Mouse (Mus musculus) heart, embryonic 15.5 days (tissue): ENCODE measurements around the gene Emx1. TPM values are rescaled to one million over a fixed set of nuclear protein-coding genes. Genes with fewer than 3 reads are reported as not detected.

Experiments used
- ATAC-seq: fragments of 200-750 bp; cut with Nextera tagmentation; replicated peaks from 2 replicates; pipeline ENCODE4 v1.8.0; 2017; ENCODE audit warnings: low read depth, moderate TSS enrichment; ENCODE audit not compliant: insufficient number of reproducible peaks, insufficient read depth, low FRiP score
- H3K27ac ChIP-seq: fragments of 300-500 bp; sonication (generic); 2 replicates; pipeline ENCODE4 v1.5.1; 2015; ENCODE audit warnings: mild to moderate bottlenecking, inconsistent platforms
- H3K27me3 ChIP-seq: fragments of 300-500 bp; sonication (generic); 2 replicates; pipeline ENCODE4 v1.6.1; 2015; ENCODE audit warnings: inconsistent platforms
- H3K36me3 ChIP-seq: fragments of 300-500 bp; sonication (generic); 2 replicates; pipeline ENCODE4 v1.6.1; 2015; ENCODE audit warnings: mild to moderate bottlenecking, inconsistent platforms
- H3K4me1 ChIP-seq: fragments of 300-500 bp; sonication (generic); replicated peaks from 2 replicates; pipeline ENCODE4 v1.6.1; 2015; ENCODE audit warnings: inconsistent platforms
- H3K4me2 ChIP-seq: fragments of 300-500 bp; sonication (generic); 2 replicates; pipeline ENCODE4 v1.6.1; 2015; ENCODE audit warnings: inconsistent platforms, mild to moderate bottlenecking, moderate library complexity
- H3K4me3 ChIP-seq: fragments of 300-500 bp; sonication (generic); 2 replicates; pipeline ENCODE4 v1.5.1; 2015; ENCODE audit warnings: mild to moderate bottlenecking, inconsistent platforms
- H3K9ac ChIP-seq: fragments of 300-500 bp; sonication (generic); 2 replicates; pipeline ENCODE4 v1.6.1; 2015; ENCODE audit warnings: mild to moderate bottlenecking, inconsistent platforms
- H3K9me3 ChIP-seq: fragments of 300-500 bp; sonication (generic); replicated peaks from 2 replicates; pipeline ENCODE4 v1.6.1; 2016; ENCODE audit warnings: inconsistent platforms
- WGBS: fragments of 180-500 bp; shearing (Covaris S2); methylation state at CpG from one replicate; pipeline ENCODE4 v1.1.7; 2015; ENCODE audit warnings: mixed read lengths; 5-methylcytosine and 5-hydroxymethylcytosine counted together
- polyA plus RNA-seq: library from polyadenylated mRNA; unstranded; fragments of >200 nt; fragmentation: Nextera tagmentation; extraction: Ambion mirVana; gene quantifications from 2 replicates; pipeline ENCODE4 v1.2.1, GENCODE M21; 2015

Gene Emx1
- polyA plus RNA-seq, 1 experiment from 2014 or later = not detected

DNA sequence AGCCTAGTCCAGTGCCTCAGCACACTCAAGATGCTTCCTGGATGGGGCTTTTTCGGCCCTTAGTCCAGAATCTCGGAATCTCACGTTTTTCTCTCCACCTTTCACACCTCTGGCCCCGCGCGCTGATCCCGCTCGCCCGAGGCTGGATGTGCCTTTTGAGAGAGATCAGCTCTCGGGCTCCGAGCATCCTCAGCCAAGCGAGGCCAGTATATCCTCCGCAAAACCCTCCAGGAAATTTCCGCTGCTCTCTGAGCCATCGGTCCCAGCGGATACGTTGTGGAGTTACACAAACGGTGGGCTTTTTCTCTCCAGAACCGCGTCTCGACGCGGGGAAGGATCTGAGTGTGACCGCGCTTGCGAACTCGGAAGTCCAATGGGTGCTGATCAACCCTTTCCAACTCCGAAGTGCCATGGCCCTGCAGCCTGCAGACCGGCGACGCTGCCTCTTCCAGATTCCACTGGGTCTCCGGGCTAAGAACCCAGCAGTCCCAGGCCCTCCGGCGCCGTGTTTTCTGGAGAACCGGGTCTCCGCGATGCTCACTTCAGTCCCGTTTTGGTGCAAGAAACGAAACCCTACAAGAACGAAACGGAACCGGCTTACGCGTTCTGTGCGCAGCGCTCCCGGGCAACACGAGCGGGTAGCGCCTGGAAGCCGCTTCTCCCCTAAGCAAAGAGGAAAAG lies 2.8 kb downstream of the Emx1 start:
- H3K36me3 ChIP-seq = no peaks in the 10 kb centered on the region

DNA sequence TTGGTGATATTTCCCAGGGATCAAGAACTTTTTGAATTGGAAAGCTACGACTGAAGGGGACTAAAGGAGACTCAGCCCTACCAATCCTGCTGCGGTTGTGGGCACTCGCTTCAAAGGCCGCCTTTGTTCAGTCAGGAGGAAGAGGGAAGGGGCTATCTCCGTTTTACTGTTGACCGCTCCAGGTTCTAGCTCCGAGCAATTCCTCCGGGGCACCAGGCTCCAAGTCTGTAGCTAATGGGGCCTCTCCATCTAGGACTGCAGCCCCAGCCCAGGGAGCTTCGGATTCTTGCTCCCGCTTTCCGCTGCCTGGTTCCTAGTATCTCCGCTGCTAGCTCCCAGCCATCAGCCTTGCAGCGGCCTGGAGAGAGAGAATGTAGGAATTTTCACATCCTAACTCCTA lies 3.4 kb downstream of the Emx1 start:
- H3K4me2 ChIP-seq = peak overlapping the region; percentile 67
- no peaks in the 10 kb centered on the region for H3K9me3 ChIP-seq
- H3K27me3 ChIP-seq = peaks cover 94% of the 10 kb centered on the region
- peaks cover 42% of the 10 kb centered on the region for H3K4me1 ChIP-seq
- no peak overlapping the region for H3K9ac ChIP-seq
- H3K27ac ChIP-seq = no peak overlapping the region
- peak overlapping the region; percentile 47 for H3K4me3 ChIP-seq
- no peak for ATAC-seq
- WGBS = 3% methylated on average over 13 of the region's 13 CpGs
- no peaks in the 10 kb centered on the region for H3K36me3 ChIP-seq

More for the DNA sequence above, 2.8 kb downstream of the Emx1 start:
- ATAC-seq = no peak
- H3K27ac ChIP-seq = no peak overlapping the region
- peaks cover 97% of the 10 kb centered on the region for H3K27me3 ChIP-seq
- H3K4me2 ChIP-seq = peak overlapping the region; percentile 67
- no peak overlapping the region for H3K9ac ChIP-seq
- WGBS = under 1% methylated on average over 52 of the region's 52 CpGs
- peaks cover 42% of the 10 kb centered on the region for H3K4me1 ChIP-seq
- peak overlapping the region; percentile 47 for H3K4me3 ChIP-seq
- H3K9me3 ChIP-seq = no peaks in the 10 kb centered on the region

DNA sequence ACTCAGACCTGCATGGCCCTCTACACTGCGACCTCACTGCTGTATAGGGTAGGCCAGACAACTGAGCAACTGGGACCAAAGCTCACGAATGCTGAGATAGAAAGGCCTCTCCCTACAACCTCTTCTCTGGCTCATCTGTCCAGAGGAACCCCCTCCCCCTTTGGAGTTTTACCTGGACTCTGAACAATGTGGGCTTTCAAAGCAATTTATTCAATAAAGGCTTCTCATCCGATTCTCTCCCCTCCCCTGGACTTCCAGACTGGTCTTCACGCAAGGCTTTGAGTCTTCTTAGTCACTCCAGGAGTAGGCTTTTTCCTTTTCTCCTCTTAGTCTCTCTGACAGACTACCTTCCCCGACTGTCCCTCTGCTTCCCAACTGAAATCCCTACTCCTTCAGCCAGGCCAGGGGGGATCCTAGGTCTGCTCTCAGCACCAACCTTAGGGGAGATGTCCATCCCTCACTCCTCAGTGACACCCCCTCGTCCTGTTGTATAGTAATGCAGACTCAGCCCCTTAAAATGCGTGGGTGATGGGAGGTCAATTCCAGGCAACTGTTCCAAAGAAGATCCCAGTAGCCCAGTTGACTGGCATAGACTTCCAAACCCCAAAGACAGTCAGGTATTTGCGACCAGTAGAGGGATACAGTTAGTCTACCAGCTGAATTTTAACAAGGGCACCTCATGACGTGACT lies 4.7 kb downstream of the Emx1 start:
- Histone ChIP-seq H3K4me1 (peaks cover 34% of the 10 kb centered on the region), H3K27me3 (peaks cover 93% of the 10 kb centered on the region), H3K4me3 (no peak overlapping the region), H3K27ac (no peak overlapping the region), H3K36me3 (no peaks in the 10 kb centered on the region), H3K9ac (no peak overlapping the region), H3K9me3 (no peaks in the 10 kb centered on the region), H3K4me2 (no peak overlapping the region)
- WGBS = 24% methylated on average over 9 of the region's 9 CpGs
- ATAC-seq = no peak

DNA sequence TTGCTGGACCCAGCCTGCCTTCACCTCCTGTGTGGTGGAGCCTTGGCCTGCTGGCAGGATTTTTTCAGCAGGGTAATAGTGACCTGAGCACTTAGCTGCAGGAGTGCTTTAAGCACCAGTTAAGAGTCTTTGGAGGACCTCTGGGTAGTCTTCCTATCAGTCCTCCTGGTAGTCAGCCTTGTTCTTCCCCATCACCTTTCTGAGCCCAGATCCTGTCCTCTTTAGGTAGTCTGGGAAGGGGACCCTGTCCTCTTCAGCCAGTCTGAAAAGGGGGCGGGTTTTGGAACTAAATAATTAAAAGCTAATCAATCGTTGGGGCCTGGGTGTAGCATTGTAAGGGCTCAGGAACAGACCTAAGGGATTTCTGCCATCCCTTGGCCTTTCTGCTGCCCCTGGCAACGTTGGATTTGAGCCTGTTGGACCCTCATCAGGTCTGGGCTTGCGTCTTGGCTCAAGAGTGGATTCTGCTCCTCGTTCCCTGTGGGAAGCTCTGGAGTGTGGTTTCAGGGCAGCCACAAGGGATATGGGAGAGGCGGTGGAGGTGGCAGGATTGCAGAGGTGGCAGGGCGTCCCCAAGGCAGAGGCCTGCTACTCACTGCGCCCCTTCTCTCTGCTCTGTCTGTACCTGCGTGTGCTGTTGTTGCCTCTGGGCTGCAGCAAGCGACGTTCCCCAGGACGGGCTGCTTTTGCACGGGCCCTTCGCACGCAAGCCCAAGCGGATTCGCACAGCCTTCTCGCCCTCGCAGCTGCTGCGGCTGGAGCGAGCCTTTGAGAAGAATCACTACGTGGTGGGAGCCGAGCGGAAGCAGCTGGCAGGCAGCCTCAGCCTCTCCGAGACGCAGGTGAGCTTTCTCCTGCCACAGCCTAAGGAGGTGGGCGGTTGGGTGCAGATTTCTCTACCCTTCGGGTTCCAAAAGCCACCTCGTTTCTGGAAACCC lies 6.4 kb downstream of the Emx1 start:
- H3K27me3 ChIP-seq = peaks cover 90% of the 10 kb centered on the region
- 15% methylated on average over 29 of the region's 29 CpGs for WGBS
- no peaks in the 10 kb centered on the region for H3K9me3 ChIP-seq
- H3K4me3 ChIP-seq = no peak overlapping the region
- no peaks in the 10 kb centered on the region for H3K36me3 ChIP-seq
- no peak overlapping the region for H3K9ac ChIP-seq
- H3K27ac ChIP-seq = no peak overlapping the region
- no peak for ATAC-seq
- no peak overlapping the region for H3K4me2 ChIP-seq
- peaks cover 16% of the 10 kb centered on the region for H3K4me1 ChIP-seq

DNA sequence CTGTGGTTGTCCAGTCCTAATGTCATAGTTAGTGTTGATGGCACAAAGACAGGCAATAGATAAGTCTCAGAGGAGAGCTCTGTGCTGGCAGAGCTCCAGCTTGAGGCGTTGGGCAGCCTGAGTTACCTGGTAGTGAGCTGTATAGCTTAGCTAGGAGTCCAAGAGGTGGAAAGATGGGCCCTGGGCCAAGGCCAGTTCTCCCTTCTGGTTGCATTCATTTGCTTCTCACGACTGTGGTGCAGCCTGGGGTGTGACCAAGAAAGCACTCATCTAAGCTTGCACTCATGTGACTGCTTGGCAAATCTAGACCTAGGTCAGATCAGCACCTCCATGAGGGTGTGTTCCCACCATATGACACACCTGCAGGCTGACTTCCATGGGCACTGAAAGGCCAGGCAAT lies 10.7 kb downstream of the Emx1 start:
- no peaks in the 10 kb centered on the region for H3K36me3 ChIP-seq
- WGBS = 27% methylated on average over 2 of the region's 2 CpGs
- no peak overlapping the region for H3K4me3 ChIP-seq
- H3K27ac ChIP-seq = no peak overlapping the region
- H3K4me2 ChIP-seq = no peak overlapping the region
- no peak overlapping the region for H3K9ac ChIP-seq
- H3K4me1 ChIP-seq = 0 out of 2 replicates have a peak, but pooled peaks cover 3% of the 10 kb centered on the region
- H3K27me3 ChIP-seq = peaks cover 73% of the 10 kb centered on the region
- H3K9me3 ChIP-seq = no peaks in the 10 kb centered on the region
- no peak for ATAC-seq

DNA sequence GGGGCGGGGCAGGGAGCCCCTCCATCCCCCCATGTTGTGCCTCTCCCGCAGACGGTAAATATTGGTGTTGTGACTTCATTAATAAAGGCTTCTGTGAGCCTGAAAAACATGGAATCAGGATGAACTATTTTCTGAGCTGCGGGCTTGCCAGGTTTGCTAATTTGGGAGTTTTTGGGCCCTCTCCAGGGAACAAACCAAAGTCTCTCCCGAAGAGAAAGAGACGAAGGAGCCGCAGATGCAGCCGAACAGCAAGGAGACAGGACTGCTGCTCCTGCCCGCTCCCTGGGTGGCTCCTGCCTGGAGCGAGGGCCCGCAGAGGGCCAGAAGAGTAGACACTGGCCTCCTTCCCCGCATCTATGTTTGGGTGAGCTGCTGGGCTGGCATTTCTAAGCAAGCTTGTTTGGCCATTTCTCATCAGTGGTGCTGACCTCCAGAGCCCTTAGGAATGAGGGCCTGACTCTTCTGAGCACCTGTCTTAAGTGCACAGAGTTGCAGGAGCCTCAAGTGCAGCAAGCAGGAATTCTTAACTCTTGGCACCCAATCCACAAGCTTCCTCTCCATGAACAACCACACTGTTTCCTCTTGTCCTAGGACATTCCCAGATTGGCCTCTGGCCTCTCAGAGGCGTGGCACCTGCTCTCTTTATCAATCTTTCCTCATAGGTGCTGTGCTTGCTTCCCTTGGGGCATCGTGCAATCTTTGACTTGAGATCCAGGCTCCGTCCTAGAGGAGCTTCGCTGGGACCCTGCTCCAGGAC lies 19.1 kb downstream of the Emx1 start:
- Histone ChIP-seq H3K27ac (no peak overlapping the region), H3K4me2 (no peak overlapping the region), H3K9ac (no peak overlapping the region), H3K36me3 (no peaks in the 10 kb centered on the region), H3K9me3 (no peaks in the 10 kb centered on the region), H3K4me3 (no peak overlapping the region), H3K27me3 (peaks cover 55% of the 10 kb centered on the region), H3K4me1 (0 out of 2 replicates have a peak, but pooled peaks cover 5% of the 10 kb centered on the region)
- ATAC-seq = no peak
- WGBS = 39% methylated on average over 16 of the region's 16 CpGs

DNA sequence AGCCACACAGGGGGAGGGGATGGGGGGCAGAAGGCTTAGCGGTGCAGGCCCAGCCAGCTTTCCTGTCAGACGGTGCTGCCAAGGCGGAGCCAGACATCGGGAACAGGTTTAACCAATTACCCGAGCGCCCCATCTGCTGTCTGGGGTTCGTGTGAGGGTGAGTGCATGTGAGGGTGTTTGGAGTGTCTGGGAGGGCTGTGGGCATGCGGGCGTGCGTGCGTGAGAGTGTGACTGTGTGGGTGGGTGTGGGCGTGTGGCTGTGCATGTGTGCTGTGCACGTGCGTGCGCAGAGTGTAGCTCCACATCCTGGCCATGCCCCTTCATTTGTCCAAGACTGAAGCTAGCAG lies 19.7 kb downstream of the Emx1 start:
- no peaks in the 10 kb centered on the region for H3K36me3 ChIP-seq
- H3K9ac ChIP-seq = no peak overlapping the region
- no peak overlapping the region for H3K4me2 ChIP-seq
- no peak overlapping the region for H3K27ac ChIP-seq
- ATAC-seq = no peak
- H3K4me3 ChIP-seq = no peak overlapping the region
- H3K9me3 ChIP-seq = no peaks in the 10 kb centered on the region
- 0 out of 2 replicates have a peak, but pooled peaks cover 5% of the 10 kb centered on the region for H3K4me1 ChIP-seq
- WGBS = 48% methylated on average over 15 of the region's 15 CpGs
- H3K27me3 ChIP-seq = peaks cover 50% of the 10 kb centered on the region

DNA sequence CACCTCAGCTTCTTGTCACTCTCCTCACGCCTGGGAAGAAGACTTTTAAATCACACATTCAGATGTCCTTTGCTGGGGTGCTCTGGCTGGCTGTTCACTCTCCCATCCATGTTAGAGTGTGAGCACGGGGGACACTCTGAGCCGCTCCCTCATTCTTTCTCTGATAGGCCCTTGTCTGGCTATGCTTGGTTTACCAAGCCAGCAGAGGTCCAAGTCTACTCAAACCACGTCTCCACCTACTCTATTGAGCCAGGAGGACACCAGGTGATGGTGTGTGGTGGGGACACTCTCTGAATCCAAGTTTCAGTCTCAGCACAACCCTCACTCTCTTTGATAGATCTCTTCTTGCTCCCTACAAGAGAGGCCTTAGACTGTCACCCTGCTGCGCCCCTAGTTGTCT lies 20.1 kb downstream of the Emx1 start:
- Histone ChIP-seq H3K27me3 (peaks cover 49% of the 10 kb centered on the region), H3K4me1 (0 out of 2 replicates have a peak, but pooled peaks cover 5% of the 10 kb centered on the region), H3K36me3 (no peaks in the 10 kb centered on the region), H3K9me3 (no peaks in the 10 kb centered on the region), H3K9ac (no peak overlapping the region), H3K4me3 (no peak overlapping the region), H3K4me2 (no peak overlapping the region), H3K27ac (no peak overlapping the region)
- WGBS = 77% methylated on average over 5 of the region's 5 CpGs
- ATAC-seq = no peak

DNA sequence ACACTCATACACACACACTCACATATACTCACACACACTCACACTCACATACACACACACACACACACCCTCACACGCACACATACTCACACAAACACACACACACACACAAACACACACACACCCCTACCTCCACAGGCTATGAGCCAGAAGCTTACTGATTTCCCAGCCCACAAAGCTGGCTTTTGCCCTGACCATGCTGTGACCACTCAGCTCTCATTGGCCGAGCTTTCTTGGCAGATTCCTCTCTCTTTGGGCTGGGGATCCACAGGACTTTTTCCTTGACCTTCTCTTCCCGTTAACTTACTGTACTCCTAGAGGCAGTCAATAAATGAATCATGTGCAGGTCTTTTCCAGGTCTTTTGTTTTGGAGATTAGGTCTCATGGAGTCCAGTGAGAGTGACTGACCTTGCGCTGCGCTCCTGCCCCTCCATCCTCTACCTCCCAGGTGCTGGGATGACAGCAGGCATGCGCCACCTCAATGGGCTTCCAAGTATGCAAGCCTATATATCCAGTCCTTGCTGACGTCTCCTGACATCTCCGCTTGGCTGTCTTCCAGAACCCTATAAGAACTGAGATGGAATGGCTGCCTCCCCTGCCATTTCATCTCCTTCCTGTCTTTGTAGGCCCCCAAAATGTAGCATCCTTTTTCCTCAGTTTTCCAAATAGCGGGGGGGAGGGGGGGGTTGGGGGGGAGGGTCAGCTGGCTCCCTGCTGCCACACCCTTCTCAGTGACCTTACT lies 22.2 kb downstream of the Emx1 start:
- no peak overlapping the region for H3K9ac ChIP-seq
- no peak for ATAC-seq
- H3K36me3 ChIP-seq = no peaks in the 10 kb centered on the region
- 69% methylated on average over 8 of the region's 9 CpGs for WGBS
- H3K4me3 ChIP-seq = no peak overlapping the region
- H3K4me2 ChIP-seq = no peak overlapping the region
- 0 out of 2 replicates have a peak, but pooled peaks cover 5% of the 10 kb centered on the region for H3K4me1 ChIP-seq
- no peak overlapping the region for H3K27ac ChIP-seq
- no peaks in the 10 kb centered on the region for H3K9me3 ChIP-seq
- peaks cover 34% of the 10 kb centered on the region for H3K27me3 ChIP-seq

DNA sequence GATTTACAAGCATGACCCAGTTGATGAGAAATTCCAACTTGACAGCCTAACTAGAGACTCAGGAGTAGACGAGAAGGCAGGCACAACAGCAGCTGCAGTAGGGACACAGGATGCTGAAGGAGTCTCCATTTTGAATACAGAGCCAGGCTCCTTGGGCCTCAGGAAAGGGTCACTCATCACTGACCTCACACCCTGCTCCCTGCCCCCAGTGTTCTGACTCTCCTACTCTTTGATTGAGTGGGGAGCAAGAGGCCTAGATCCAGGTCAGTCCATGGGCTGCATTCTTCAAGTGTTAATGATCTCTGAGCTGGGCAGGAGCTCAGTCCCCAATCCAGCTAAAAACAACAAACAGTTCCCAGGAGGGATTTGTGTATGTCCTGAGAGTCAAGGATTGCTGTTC lies 23.4 kb downstream of the Emx1 start:
- no peak overlapping the region for H3K27ac ChIP-seq
- no peaks in the 10 kb centered on the region for H3K9me3 ChIP-seq
- 25% methylated on average over 1 of the region's 1 CpGs for WGBS
- no peaks in the 10 kb centered on the region for H3K36me3 ChIP-seq
- no peak overlapping the region for H3K9ac ChIP-seq
- 0 out of 2 replicates have a peak, but pooled peaks cover 5% of the 10 kb centered on the region for H3K4me1 ChIP-seq
- no peak overlapping the region for H3K4me3 ChIP-seq
- H3K27me3 ChIP-seq = peaks cover 22% of the 10 kb centered on the region
- ATAC-seq = no peak
- no peak overlapping the region for H3K4me2 ChIP-seq
